Mouse (Mus musculus): ENCODE data around the gene Rplp1. TPM values are rescaled to one million over a fixed set of nuclear protein-coding genes. Genes with fewer than 3 reads are reported as not detected.

Rplp1 gene
- 4,926 to 5,185 TPM (median 5,035 TPM) in 4 replicates for total RNA-seq (2023; ENCODE audit: inconsistent age)

DNA sequence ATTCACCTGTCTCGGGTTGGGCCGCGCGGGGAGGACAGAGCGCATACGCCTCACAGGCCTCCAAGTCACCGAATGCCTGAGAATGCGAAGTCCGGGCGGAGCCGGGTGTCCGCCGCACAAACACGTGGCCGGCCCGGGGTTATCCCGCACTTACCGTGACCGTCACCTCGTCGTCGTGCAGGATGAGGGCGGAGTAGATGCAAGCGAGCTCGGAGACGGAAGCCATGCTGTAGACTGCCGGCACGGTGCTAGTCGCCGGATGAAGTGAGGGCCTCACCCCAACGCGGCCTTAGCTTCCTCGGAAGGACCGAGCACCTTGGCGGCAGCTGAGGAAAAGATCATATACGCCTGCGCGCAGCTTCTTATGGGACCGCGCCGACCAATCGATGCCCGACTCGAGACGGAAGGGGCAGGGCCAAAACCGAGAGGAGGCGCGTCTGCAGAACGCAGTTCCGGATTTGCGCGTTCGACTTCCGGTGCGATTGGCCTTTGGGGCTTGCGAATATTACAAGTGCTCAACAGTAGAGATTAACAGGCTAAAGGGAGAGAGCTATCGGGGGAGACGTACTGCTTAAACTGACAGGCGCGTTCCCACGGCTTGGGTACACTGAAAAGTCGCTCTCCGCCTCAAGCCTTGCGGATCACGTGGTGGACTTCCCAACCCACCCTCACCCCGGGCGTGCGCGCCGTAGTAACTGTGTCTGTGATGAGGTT is at the start of gene Rplp1:
TSS of gene Rplp1 (minus strand) at position 340 of the 714 bp plus-strand sequence.

DNA sequence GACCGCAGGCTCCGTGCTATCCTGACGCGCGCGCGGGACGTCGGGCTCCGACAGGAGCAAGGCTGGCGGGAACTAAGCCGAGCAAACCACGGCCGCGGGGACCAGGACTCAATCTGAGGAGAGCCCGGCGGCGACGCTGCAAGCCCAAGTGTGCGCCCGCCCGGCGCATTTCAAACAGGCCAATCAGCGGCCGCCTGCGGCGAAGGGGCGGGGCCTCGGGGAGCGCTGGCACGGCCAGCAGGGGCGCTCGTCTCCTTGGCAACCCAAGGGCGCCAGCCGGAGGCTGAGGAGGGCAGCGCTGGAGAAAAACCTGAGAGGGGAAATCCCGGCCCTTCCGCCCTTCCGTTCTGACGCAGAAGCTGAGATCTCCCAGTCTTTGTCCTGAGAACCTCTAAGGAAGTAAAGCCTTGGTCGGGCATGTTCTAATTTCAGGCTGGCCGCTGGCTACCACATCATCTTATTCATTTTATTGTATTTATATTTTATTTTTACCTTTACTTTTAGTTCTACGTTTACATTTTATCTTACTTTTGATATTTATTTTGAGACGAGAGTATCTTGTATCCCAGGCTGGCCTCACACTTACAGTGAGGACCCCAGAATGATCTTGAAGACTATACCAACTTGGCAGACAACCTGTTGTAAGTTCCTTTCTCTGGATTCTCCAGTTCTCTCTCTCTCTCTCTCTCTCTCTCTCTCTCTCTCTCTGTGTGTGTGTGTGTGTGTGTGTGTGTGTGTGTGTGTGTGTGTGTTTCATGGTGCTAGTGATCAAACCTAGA is 32.5 kb upstream of the Rplp1 start, which contains the start of gene Kif23:
TSS of gene Kif23 (minus strand) at position 152 of the 779 bp plus-strand sequence.

Other genes starting within 250 kb of the Rplp1 start
- 12.7 to 23.6 TPM (median 18.3 TPM) in 4 replicates for gene Kif23, start 32.2 kb upstream of the Rplp1 start, total RNA-seq (2023; ENCODE audit: inconsistent age)
- gene Paqr5, start 112.3 kb upstream of the Rplp1 start, total RNA-seq (2023; ENCODE audit: inconsistent age): not detected in 4 replicates
- 8.7 to 12.4 TPM (median 10.0 TPM) in 4 replicates for gene Glce, start 208.1 kb upstream of the Rplp1 start, total RNA-seq (2023; ENCODE audit: inconsistent age)